Mouse (Mus musculus) layer of hippocampus, postnatal 36 days (tissue): ENCODE measurements around the gene 1700017N19Rik. TPM values are rescaled to one million over a fixed set of nuclear protein-coding genes. Genes with fewer than 3 reads are reported as not detected.
"Not testable (repeated sequence)": the region's sequence is repeated elsewhere in the genome, so short reads cannot be mapped to it uniquely, and the experiment has no call there.

ENCODE experiments used
- DNase-seq, 2 experiments: peaks; one replicate each; pipeline ENCODE4 v3.0.0; 2022
- total RNA-seq, 2 experiments: library from RNA; stranded (reverse); gene quantifications; 2 replicates each; pipeline ENCODE4 v1.2.3; 2021

1700017N19Rik gene
- total RNA-seq, result not detected

GRCm38 (mm10) chr10:100590323-100590722, at the start of gene 1700017N19Rik, which contains the start of gene 4930430F08Rik:
1700017N19Rik (plus strand) TSS chr10:100590484.
4930430F08Rik (minus strand) TSS chr10:100590423.
- DNase-seq, result no peak

DNA sequence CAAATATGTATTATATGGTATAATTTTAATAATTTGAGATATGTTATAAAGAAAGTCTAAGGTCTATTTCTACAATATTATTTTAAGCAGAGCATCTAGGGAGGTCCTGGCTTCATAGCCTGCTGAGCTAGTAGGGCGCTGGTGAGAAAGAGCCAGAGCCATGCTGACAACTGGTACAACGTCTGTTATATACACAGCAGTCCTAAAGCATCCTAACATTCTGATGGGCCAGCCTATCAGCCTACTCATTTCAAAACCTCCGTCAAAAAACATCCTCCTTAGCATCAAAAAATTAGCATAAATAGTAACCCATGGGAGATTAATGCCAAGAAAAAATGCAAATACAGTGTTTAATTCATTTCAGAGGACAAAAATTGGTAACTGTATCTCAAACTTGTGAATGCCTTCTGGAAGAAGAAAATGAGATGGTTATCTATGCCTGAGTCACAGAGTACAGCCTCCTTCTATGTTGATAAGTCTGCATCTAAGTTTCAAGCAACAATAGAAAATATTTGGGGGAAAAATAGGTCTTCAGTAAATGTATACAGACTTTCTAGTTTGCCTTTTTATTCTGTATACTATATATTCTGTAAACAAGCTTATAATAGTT, 33.6 kb upstream of the 1700017N19Rik start:
- DNase-seq, result no peak

GRCm38 (mm10) chr10:100560194-100560883, 29.9 kb upstream of the 1700017N19Rik start:
- not testable (repeated sequence) for DNase-seq

GRCm38 (mm10) chr10:100564112-100564511, 26.2 kb upstream of the 1700017N19Rik start:
- no peak for DNase-seq

GRCm38 (mm10) chr10:100571707-100572106, 18.6 kb upstream of the 1700017N19Rik start:
- DNase-seq, result no peak

DNA sequence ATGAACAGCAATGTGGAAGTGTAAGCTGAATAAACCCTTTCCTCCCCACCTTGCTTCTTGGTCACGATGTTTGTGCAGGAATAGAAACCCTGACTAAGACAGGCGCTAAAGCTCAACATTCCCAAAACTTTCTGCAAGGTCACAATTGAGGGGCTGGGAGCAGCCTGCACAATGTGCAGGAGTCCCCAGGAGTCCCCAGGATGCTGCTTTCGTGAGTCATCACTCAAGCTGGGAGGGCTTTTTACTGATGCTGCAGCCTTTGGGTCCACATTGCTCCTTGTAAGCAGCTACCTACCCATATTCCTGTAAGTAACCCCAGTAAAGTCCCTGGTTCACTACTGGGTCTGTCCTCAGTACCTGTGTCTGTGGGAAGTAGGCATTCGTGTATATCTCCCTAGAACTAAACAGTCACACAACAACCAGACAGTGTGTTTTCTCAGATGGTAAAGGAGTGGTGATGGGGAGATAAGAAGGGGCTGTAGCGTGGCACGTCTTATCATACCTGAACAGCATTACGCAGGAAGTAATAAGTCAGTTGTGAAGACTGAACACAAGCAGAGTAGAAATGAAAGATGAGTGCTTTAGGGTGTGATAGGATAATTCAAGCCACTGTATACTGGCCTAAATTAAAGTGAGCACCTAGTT, 15.7 kb upstream of the 1700017N19Rik start:
- no peak for DNase-seq

DNA sequence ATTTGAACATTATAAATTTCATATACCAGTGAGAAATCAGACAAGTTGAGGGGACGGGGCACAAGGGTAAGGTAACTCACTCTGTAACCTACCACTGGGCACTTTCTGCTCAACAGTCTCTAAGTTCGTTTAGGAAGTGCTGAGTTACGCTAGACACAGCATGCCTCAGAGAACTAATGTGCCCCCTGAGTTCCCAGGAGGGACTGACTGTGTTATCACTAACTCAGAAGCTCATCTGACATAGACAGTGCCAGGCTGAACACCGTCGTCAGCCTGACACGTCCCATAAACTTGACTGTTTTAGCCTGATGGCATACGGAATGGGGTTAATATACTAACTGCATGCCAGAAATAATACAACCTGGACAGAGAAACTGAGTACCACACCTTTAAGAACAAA, 15.0 kb upstream of the 1700017N19Rik start:
- DNase-seq, result no peak

GRCm38 (mm10) chr10:100584178-100584577, 6.1 kb upstream of the 1700017N19Rik start:
- DNase-seq, result no peak

- DNase-seq, result no peak
Observed at GRCm38 (mm10) chr10:100588524-100588923, 1.8 kb upstream of the 1700017N19Rik start.

GRCm38 (mm10) chr10:100588932-100589388, 1.3 kb upstream of the 1700017N19Rik start:
- DNase-seq, result peak; percentile 87

DNA sequence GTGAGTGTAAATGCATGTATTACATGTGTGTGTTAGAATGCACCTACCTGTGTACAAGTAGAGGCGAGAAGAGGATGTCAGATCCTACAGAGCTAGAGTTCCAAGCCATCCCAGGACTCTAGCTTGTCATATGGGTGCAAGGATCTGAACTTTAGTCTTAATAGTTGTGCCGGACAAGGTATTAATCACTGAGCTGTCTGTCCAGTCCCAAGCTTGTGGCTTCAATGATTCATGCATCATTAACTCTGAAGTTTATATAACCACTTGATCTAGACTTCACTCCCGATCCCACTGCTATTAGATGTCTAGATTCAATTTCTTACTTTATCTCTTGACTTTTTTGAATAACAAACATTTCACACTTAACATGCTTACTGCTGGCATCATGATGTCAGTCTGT, 8.1 kb downstream of the 1700017N19Rik start:
- no peak for DNase-seq

- DNase-seq, result no peak
Observed at GRCm38 (mm10) chr10:100603511-100603910, 13.2 kb downstream of the 1700017N19Rik start.

DNA sequence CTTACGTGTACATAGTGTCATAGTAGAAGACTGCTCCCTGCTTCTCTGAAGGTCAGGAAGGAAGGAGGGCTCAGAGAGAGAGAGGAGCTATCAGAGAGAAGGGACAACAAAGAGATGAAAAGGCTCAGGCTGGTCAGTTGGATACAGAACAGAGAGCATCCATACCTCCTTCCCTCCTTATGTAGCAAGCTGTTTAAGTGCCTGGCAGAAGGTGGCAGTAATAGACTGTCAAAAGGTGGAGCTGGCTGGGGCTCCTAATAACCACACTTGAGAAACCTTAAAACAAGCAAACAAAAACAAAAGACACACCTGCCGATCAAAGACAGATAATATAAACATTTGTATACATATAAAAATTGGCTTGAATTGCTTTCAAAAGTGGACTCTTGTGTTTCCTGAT, 14.0 kb downstream of the 1700017N19Rik start:
- no peak for DNase-seq

- peak in 1 of 2 experiments; percentile 12 for DNase-seq
Observed at GRCm38 (mm10) chr10:100617233-100617903, 27.1 kb downstream of the 1700017N19Rik start.

DNA sequence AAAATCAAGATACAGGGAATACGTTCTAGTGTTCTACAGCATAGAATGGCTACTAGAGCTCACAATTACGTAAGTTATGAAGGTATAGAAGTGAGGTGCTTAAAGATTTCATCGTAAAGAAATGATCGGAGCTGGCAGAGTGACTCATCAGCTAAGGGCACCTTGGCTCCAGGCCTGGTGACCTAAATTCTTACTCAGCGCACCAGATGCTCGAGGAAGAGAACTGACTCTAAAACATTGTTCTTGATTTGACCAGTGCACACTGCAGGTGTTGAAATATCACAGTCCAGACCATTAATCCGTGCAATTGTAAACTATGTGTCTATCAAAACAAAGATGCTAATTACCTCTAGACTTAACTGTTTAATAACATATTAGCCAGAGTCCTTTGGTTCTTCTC, 29.2 kb downstream of the 1700017N19Rik start:
- DNase-seq, result no peak

- no peak for DNase-seq
Observed at GRCm38 (mm10) chr10:100620040-100620439, 29.8 kb downstream of the 1700017N19Rik start.

GRCm38 (mm10) chr10:100622494-100622893, 32.2 kb downstream of the 1700017N19Rik start:
- no peak for DNase-seq

DNA sequence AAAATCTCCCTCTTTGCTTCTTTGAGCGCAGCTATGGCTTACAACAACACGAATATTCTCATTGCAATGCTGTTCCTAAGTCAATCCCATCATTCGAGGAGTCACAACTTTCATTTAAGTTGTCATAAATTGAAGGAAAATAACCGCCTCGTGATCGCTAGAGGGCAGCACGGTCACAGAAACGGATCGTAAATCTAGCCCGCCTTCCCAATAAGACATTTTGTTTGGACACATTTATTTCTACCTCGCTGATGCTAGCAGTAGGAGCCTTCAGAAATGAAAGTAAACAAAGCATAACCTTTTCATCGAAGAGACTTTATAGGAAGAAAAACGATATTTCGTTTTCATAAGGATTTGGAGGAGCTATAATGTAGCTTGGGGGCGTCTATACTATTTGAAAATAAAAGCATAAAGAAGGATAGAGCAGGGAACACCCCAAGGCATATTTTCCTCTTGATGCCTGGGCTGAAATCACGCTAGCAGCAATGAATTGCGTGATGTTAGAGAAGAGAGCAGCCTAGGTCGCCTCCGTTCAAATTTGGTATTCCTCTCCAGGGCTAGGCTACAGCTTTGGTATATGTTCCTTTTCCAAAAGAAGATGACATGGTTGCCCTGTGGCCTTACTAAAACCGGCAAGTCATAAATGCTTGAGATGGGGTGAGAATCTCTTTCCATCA, 39.6 kb downstream of the 1700017N19Rik start:
- peak; percentile 31 to 56 for DNase-seq

- no peak for DNase-seq
Observed at GRCm38 (mm10) chr10:100642887-100643286, 52.6 kb downstream of the 1700017N19Rik start.

DNA sequence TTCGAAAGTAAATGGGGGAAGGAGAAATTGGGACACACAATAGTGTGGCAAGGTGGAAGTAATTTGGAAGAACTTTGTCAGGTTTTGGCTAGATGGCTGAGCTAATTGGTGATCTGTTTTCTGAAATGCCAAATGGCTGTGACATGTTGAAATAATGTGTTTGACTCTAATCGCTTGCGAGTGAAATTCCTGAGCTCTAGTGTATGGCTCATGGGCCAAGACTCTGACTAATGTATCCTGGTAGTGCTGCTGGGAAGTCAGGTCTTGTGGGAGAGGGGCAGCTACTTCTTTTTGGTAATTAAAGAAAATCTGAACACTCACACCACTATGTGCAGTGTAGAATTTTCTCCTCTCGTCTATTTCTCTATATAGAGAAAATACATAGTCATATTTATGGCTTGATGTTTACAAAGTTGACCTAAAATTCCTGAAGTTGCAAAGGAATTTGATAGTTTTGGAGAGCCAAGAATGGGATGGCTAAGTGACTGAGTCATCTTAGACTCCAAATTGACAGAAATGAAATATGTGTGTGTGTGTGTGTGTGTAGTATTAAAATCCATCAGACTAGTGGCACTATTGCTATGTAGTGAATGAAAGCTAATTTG, 55.1 kb downstream of the 1700017N19Rik start:
- DNase-seq, result no peak

- no peak for DNase-seq
Observed at GRCm38 (mm10) chr10:100654183-100654582, 63.9 kb downstream of the 1700017N19Rik start.
